Mouse (Mus musculus) B cell, adult 62 days (primary cell): Measurements from ENCODE around the gene Ssxb2. TPM values are rescaled to one million over a fixed set of nuclear protein-coding genes. Genes with fewer than 3 reads are reported as not detected.

Experiments used
- total RNA-seq: library from RNA; stranded (reverse); gene quantifications from 4 replicates; pipeline ENCODE4 v1.2.4, GENCODE M21; 2023

The Ssxb2 gene
- not detected in 4 replicates for total RNA-seq

DNA sequence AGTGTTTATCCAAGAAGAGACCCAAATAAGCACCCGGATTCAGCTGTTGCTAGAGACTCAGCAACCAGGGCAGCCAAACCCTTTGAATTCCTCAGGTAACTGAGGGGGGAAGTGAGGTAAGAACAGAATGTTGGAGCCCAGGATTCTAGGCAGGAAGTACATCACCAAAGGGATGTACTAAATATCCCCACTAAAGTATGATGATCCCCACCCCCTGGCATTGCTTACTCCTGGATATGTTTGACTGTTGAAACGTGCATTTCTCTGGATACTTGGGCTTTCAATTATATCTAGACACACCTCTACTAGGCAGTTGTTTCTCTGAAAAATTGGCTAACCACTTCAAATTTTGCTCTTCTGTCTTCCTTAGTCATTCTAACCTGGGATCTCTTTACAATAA lies at the start of gene Ssxb2:
Gene Ssxb2, minus strand, starts transcription at position 101 of the 400 bp plus-strand sequence.

DNA sequence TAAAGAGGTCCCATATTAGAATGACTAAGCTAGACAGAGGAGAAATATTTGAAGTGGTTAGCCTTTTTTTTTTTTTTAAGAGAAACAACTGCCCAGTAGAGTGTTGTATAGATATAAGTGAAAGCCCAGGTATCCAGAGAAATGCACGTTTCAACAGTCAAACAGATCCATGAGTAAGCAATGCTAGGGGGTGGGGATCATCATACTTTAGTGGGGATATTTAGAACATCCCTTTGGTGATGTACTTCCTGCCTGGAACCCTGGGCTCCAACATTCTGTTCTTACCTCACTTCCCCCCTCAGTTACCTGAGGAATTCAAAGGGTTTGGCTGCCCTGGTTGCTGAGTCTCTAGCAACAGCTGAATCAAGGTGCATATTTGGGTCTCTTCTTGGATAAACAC lies 48.5 kb downstream of the Ssxb2 start, which contains the start of gene Ssxb1:
Gene Ssxb1, plus strand, starts transcription at position 301 of the 400 bp plus-strand sequence.

Other genes starting within 250 kb of the Ssxb2 start
- gene Ftsj1, start 209.3 kb downstream of the Ssxb2 start, total RNA-seq = 12.3 to 19.3 TPM (median 16.9 TPM) in 4 replicates
- gene Slc38a5, start 190.6 kb downstream of the Ssxb2 start, total RNA-seq = 0.30 TPM in 1 of 4 replicates, not detected in the others
- not detected in 4 replicates for gene Ssxb10, start 134.3 kb downstream of the Ssxb2 start, total RNA-seq
- gene Ssxb9, start 94.7 kb downstream of the Ssxb2 start, total RNA-seq = not detected in 4 replicates
- not detected in 4 replicates for gene Ssxb1, start 48.4 kb downstream of the Ssxb2 start, total RNA-seq
- not detected in 4 replicates for gene Gm14459, start 63.2 kb upstream of the Ssxb2 start, total RNA-seq
- not detected in 4 replicates for gene Ssxb6, start 86.5 kb upstream of the Ssxb2 start, total RNA-seq
- not detected in 4 replicates for gene Ssxb3, start 130.1 kb upstream of the Ssxb2 start, total RNA-seq
- not detected in 4 replicates for gene Ssxb8, start 229.1 kb upstream of the Ssxb2 start, total RNA-seq